Mouse (Mus musculus) olfactory bulb, adult 2 months (tissue): ENCODE data around the gene Nf1. TPM values are rescaled to one million over a fixed set of nuclear protein-coding genes. Genes with fewer than 3 reads are reported as not detected.

Experiments
- H3K27ac ChIP-seq: fragments of 200-500 bp; 2 replicates; pipeline ENCODE4 v1.5.1; 2012; ENCODE audit warnings: low read depth, low read length; ENCODE audit not compliant: insufficient read depth
- H3K4me1 ChIP-seq: fragments of 200-500 bp; 2 replicates; pipeline ENCODE4 v1.6.1; 2012; ENCODE audit warnings: low read length; ENCODE audit not compliant: control insufficient read depth, insufficient read depth
- H3K4me3 ChIP-seq: fragments of 200-500 bp; 2 replicates; pipeline ENCODE4 v1.5.1; 2012; ENCODE audit warnings: mild to moderate bottlenecking, low read depth, low read length, moderate library complexity; ENCODE audit not compliant: insufficient read depth
- CTCF ChIP-seq: fragments of 200-500 bp; IDR thresholded peaks from 2 replicates; pipeline ENCODE4 v1.5.1; 2012; ENCODE audit warnings: low read depth, mild to moderate bottlenecking, low read length, moderate library complexity; ENCODE audit not compliant: insufficient read depth
- POLR2A ChIP-seq: fragments of 200-500 bp; IDR thresholded peaks from 2 replicates; pipeline ENCODE4 v1.6.1; 2012; ENCODE audit warnings: mild to moderate bottlenecking, low read depth, low read length, moderate library complexity; ENCODE audit not compliant: insufficient read depth
- WGBS: fragments of 180-500 bp; shearing (Covaris S2); methylation state at CpG from one replicate; pipeline ENCODE4 v1.1.7; 2018; 5-methylcytosine and 5-hydroxymethylcytosine counted together
- polyA plus RNA-seq: library from polyadenylated mRNA; stranded (reverse); fragments of >200 nt; gene quantifications from 2 replicates; pipeline ENCODE4 v1.2.4, GENCODE M21; 2012; ENCODE audit warnings: low replicate concordance; ENCODE audit not compliant: missing spikeins, insufficient read depth, insufficient read length

Gene Nf1
- polyA plus RNA-seq, 1 experiment, result 163 TPM

DNA sequence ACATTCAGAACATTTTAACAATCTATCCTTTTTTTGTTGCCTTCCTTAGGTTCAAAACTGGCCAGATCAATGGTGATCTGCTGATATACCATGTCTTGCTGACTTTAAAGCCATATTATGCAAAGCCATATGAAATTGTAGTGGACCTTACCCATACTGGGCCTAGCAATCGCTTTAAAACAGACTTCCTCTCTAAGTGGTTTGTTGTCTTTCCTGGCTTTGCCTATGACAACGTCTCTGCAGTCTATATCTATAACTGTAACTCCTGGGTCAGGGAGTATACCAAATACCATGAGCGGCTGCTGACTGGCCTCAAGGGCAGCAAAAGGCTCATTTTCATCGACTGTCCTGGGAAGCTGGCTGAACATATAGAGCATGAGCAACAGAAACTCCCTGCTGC, 196.1 kb downstream of the Nf1 start:
- TF ChIP-seq CTCF (no peak), POLR2A (no peak)
- H3K4me3 ChIP-seq, result no peak overlapping the region
- 92% methylated on average over 4 of the region's 4 CpGs for WGBS
- peaks cover 10% of the 10 kb centered on the region for H3K4me1 ChIP-seq
- H3K27ac ChIP-seq, result no peak overlapping the region

- TF ChIP-seq CTCF, result no peak
- TF ChIP-seq POLR2A, result no peak
- H3K4me3 ChIP-seq, result no peak overlapping the region
- H3K4me1 ChIP-seq, result peaks cover 10% of the 10 kb centered on the region
- no peak overlapping the region for H3K27ac ChIP-seq
- WGBS, result 100% methylated on average over 3 of the region's 3 CpGs
Measured at GRCm38 (mm10) chr11:79536293-79536692, 196.8 kb downstream of the Nf1 start.

- TF ChIP-seq CTCF (no peak), POLR2A (no peak)
Measured at GRCm38 (mm10) chr11:79552622-79553021, 213.1 kb downstream of the Nf1 start.

GRCm38 (mm10) chr11:79560536-79560935, 221.0 kb downstream of the Nf1 start:
- H3K4me3 ChIP-seq, result no peak overlapping the region
- TF ChIP-seq CTCF, result no peak
- no peak for TF ChIP-seq POLR2A
- no peak overlapping the region for H3K27ac ChIP-seq
- no peaks in the 10 kb centered on the region for H3K4me1 ChIP-seq
- WGBS, result 93% methylated on average over 4 of the region's 4 CpGs

More at GRCm38 (mm10) chr11:79552622-79553021, 213.1 kb downstream of the Nf1 start:
- no peak overlapping the region for H3K4me3 ChIP-seq
- H3K27ac ChIP-seq, result no peak overlapping the region
- 89% methylated on average over 1 of the region's 1 CpGs for WGBS
- no peaks in the 10 kb centered on the region for H3K4me1 ChIP-seq

DNA sequence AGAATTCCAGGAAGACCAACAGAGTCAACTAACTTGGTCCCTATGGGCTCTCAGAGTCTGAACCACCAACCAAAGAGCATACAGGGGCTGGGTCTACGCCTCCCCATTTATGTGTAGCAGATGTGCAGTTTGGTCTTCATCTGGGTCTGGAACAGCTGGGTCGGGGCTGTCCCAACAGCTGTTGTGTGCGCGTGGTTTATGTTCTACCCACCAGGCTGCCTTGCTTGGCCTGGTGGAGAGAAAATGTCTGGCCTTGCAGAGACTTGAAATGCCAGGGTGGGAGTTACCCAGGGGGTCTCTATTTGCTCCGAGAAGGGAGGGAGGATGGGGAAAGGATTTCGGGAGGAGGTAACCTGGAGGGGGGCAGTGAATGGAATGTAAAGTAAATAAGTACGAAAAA, 224.0 kb downstream of the Nf1 start:
- no peak for TF ChIP-seq CTCF
- TF ChIP-seq POLR2A, result no peak
- Histone ChIP-seq H3K4me3 (no peak overlapping the region), H3K27ac (no peak overlapping the region), H3K4me1 (no peaks in the 10 kb centered on the region)
- 91% methylated on average over 7 of the region's 7 CpGs for WGBS

GRCm38 (mm10) chr11:79566947-79567346, 227.5 kb downstream of the Nf1 start:
- H3K27ac ChIP-seq, result no peak overlapping the region
- 0 out of 2 replicates have a peak, but pooled peaks cover 2% of the 10 kb centered on the region for H3K4me1 ChIP-seq
- 64% methylated on average over 1 of the region's 1 CpGs for WGBS
- no peak overlapping the region for H3K4me3 ChIP-seq
- TF ChIP-seq CTCF, result no peak
- no peak for TF ChIP-seq POLR2A

- WGBS, result 93% methylated on average over 11 of the region's 11 CpGs
- no peak overlapping the region for H3K27ac ChIP-seq
- H3K4me3 ChIP-seq, result no peak overlapping the region
- 0 out of 2 replicates have a peak, but pooled peaks cover 2% of the 10 kb centered on the region for H3K4me1 ChIP-seq
- no peak for TF ChIP-seq POLR2A
- TF ChIP-seq CTCF, result no peak
Measured at GRCm38 (mm10) chr11:79568197-79568911, 228.9 kb downstream of the Nf1 start.

DNA sequence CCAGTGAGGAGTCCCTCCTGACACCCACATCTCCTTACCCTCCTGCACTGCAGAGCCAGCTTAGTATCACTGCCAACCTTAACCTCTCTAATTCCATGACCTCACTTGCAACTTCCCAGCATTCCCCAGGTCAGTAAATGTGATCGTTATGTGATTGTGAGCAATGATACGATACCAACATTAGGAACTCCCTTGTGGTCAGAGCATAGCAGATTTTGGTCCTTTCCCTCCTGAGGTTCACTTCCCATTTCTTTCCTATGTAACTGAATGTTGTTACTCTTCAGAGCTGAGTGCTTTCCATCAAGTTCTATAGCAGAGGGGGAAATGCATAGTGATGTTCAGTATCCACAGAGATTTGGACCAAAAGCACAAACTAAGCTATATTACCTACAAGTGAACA, 230.8 kb downstream of the Nf1 start:
- no peak overlapping the region for H3K4me3 ChIP-seq
- TF ChIP-seq POLR2A, result no peak
- TF ChIP-seq CTCF, result no peak
- 93% methylated on average over 2 of the region's 2 CpGs for WGBS
- H3K27ac ChIP-seq, result no peak overlapping the region
- H3K4me1 ChIP-seq, result 0 out of 2 replicates have a peak, but pooled peaks cover 2% of the 10 kb centered on the region

DNA sequence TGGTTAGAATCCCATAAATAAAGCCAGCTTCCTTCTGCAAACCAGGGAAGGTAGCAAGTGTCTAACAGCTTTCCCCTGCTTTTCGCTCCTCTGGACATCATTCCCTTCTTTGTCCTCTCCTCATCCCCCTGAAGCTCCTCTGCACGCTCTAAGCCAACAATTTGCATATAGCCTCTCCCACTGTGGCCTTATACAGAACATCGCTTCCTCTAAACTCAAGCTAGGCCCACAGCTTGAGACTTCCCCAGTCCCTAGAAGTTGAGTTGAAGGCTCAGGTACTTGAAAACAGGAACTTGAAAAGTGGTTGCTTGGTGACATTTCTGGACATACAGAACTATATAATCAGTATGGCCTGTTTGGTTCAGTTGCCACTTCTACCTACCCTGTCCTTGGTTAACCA, 234.3 kb downstream of the Nf1 start:
- Histone ChIP-seq H3K4me3 (no peak overlapping the region), H3K4me1 (0 out of 2 replicates have a peak, but pooled peaks cover 2% of the 10 kb centered on the region), H3K27ac (no peak overlapping the region)
- TF ChIP-seq POLR2A (no peak), CTCF (no peak)
- WGBS, result 76% methylated on average over 3 of the region's 3 CpGs
